Mouse (Mus musculus): ENCODE results near the gene Lgals12.

DNA sequence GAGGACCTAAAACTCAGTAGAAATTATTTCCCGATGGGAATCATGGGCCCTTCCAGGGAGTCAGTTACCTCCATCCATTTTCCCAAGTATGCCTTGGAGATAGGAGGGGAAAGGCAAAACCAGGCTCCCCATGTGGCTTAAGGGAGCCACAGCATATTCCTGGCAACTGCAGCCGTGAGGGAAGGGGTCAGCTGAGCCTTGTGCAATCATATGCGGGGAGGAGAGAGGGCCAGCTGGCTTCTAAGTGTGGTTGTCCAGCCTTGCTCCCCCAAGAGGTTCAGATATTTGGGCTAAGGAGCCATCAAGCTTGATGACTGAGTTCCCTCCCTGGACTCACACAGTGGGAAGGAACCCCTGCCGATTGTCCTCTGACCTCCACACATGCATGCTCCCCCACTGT is 5.4 kb downstream of the Lgals12 start:
- TF ChIP-seq CTCF (IDR thresholded peaks at IDR 0.05; ENCODE audit: low read depth) (no peak), EP300 (IDR thresholded peaks at IDR 0.05; ENCODE audit: low read depth) (no peak)
